Mouse (Mus musculus): ENCODE results near the gene Otulin.

DNA sequence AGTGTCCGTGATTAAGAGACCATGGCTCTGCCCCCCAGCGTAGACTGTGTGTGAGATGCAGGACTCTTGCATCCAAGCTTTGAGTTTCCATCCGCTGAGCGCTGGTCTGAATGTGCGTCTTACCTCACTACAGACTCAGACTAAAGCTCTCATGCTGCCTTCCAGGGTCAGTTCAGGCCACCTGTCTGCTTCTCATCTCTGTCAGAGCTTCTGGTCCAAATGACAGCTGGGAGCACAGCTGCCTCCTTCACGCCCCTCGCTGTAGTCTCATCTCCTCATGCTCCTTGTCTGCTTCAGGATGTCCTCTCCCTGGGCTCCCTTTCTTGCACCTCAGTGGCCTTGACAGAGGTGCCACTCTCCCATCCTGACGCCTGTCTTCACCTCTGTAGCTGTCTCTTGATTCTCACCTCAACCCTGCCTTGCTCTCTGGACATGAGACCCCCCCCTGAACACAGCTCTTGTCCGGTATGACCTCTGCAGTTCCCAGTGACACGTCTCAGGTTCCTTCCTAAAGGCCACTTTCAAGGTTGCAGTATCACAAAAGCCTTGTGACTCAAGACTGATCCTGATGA lies 78.3 kb downstream of the Otulin start:
- TF ChIP-seq CTCF (IDR thresholded peaks at IDR 0.05; ENCODE audit: insufficient read depth, low read length): no peak
- no peak for TF ChIP-seq POLR2A (IDR thresholded peaks at IDR 0.05; ENCODE audit: borderline replicate concordance, extremely low read depth, low read depth, low read length)

All from lung, adult 2 months (tissue).